Mouse (Mus musculus) embryonic facial prominence, embryonic 15.5 days (tissue): Measurements from ENCODE around the gene Aldh3b3. TPM values are rescaled to one million over a fixed set of nuclear protein-coding genes. Genes with fewer than 3 reads are reported as not detected.

Experiments
- ATAC-seq: fragments of 200-750 bp; cut with Nextera tagmentation; 2 replicates; pipeline ENCODE4 v1.8.0; 2017; ENCODE audit warnings: low read depth, moderate TSS enrichment; ENCODE audit not compliant: insufficient number of reproducible peaks, low FRiP score, low TSS enrichment
- H3K27ac ChIP-seq: fragments of 300-500 bp; sonication (generic); replicated peaks from 2 replicates; pipeline ENCODE4 v1.5.1; 2015; ENCODE audit warnings: mild to moderate bottlenecking, inconsistent platforms
- H3K27me3 ChIP-seq: fragments of 300-500 bp; sonication (generic); 2 replicates; pipeline ENCODE4 v1.6.1; 2015; ENCODE audit warnings: inconsistent platforms
- H3K36me3 ChIP-seq: fragments of 300-500 bp; sonication (generic); 2 replicates; pipeline ENCODE4 v1.6.1; 2015; ENCODE audit warnings: mild to moderate bottlenecking, inconsistent platforms
- H3K4me1 ChIP-seq: fragments of 300-500 bp; sonication (generic); 2 replicates; pipeline ENCODE4 v1.6.1; 2015; ENCODE audit warnings: inconsistent platforms
- H3K4me2 ChIP-seq: fragments of 300-500 bp; sonication (generic); replicated peaks from 2 replicates; pipeline ENCODE4 v1.6.1; 2015; ENCODE audit warnings: mild to moderate bottlenecking, inconsistent platforms
- H3K4me3 ChIP-seq: fragments of 300-500 bp; sonication (generic); replicated peaks from 2 replicates; pipeline ENCODE4 v1.5.1; 2015; ENCODE audit warnings: mild to moderate bottlenecking, inconsistent platforms
- H3K9ac ChIP-seq: fragments of 300-500 bp; sonication (generic); 2 replicates; pipeline ENCODE4 v1.6.1; 2015; ENCODE audit warnings: inconsistent platforms
- H3K9me3 ChIP-seq: fragments of 300-500 bp; sonication (generic); replicated peaks from 2 replicates; pipeline ENCODE4 v1.6.1; 2016; ENCODE audit warnings: inconsistent platforms
- WGBS: fragments of 180-500 bp; shearing (Covaris S2); methylation state at CpG from one replicate; pipeline ENCODE4 v1.1.7; 2015; 5-methylcytosine and 5-hydroxymethylcytosine counted together
- polyA plus RNA-seq: library from polyadenylated mRNA; unstranded; fragments of >200 nt; fragmentation: Nextera tagmentation; extraction: Ambion mirVana; gene quantifications from 2 replicates; pipeline ENCODE4 v1.2.1, GENCODE M21; 2015

The Aldh3b3 gene
- polyA plus RNA-seq, 1 experiment from 2014 or later = 3.2 TPM

GRCm38 (mm10) chr19:3925859-3926258, 32.6 kb upstream of the Aldh3b3 start:
- H3K27ac ChIP-seq = peak overlapping the region; percentile 8; the same call in 1 of the 2 replicates
- no peak for ATAC-seq
- WGBS = 50% methylated on average over 6 of the region's 6 CpGs

GRCm38 (mm10) chr19:3926279-3926678, 32.2 kb upstream of the Aldh3b3 start:
- WGBS = 49% methylated on average over 3 of the region's 3 CpGs
- H3K4me3 ChIP-seq = no peak overlapping the region
- H3K9ac ChIP-seq = no peak overlapping the region
- H3K4me2 ChIP-seq = no peak overlapping the region
- H3K36me3 ChIP-seq = no peaks in the 10 kb centered on the region
- H3K9me3 ChIP-seq = no peaks in the 10 kb centered on the region
- H3K27me3 ChIP-seq = no peaks in the 10 kb centered on the region
- peaks cover 37% of the 10 kb centered on the region for H3K4me1 ChIP-seq
- ATAC-seq = no peak
- H3K27ac ChIP-seq = peak overlapping the region; percentile 8; the same call in 1 of the 2 replicates

More at GRCm38 (mm10) chr19:3925859-3926258, 32.6 kb upstream of the Aldh3b3 start:
- Histone ChIP-seq H3K4me3 (no peak overlapping the region), H3K4me1 (peaks cover 34% of the 10 kb centered on the region), H3K9ac (no peak overlapping the region), H3K27me3 (no peaks in the 10 kb centered on the region), H3K9me3 (no peaks in the 10 kb centered on the region), H3K36me3 (no peaks in the 10 kb centered on the region), H3K4me2 (no peak overlapping the region)

GRCm38 (mm10) chr19:3926685-3927084, 31.8 kb upstream of the Aldh3b3 start:
- Histone ChIP-seq H3K4me2 (no peak overlapping the region), H3K27ac (peak overlapping the region; percentile 8; the same call in 1 of the 2 replicates)
- 58% methylated on average over 6 of the region's 6 CpGs for WGBS

GRCm38 (mm10) chr19:3927989-3928388, 30.5 kb upstream of the Aldh3b3 start:
- no peak for ATAC-seq
- Histone ChIP-seq H3K4me3 (no peak overlapping the region), H3K9ac (no peak overlapping the region), H3K9me3 (no peaks in the 10 kb centered on the region), H3K4me2 (no peak overlapping the region), H3K27me3 (no peaks in the 10 kb centered on the region), H3K36me3 (no peaks in the 10 kb centered on the region), H3K4me1 (peaks cover 37% of the 10 kb centered on the region), H3K27ac (no peak overlapping the region)
- WGBS = 79% methylated on average over 4 of the region's 4 CpGs

More at GRCm38 (mm10) chr19:3926685-3927084, 31.8 kb upstream of the Aldh3b3 start:
- Histone ChIP-seq H3K4me3 (no peak overlapping the region), H3K27me3 (no peaks in the 10 kb centered on the region), H3K36me3 (no peaks in the 10 kb centered on the region), H3K4me1 (peaks cover 37% of the 10 kb centered on the region), H3K9ac (no peak overlapping the region), H3K9me3 (no peaks in the 10 kb centered on the region)
- no peak for ATAC-seq

- 76% methylated on average over 4 of the region's 4 CpGs for WGBS
- Histone ChIP-seq H3K27me3 (no peaks in the 10 kb centered on the region), H3K4me2 (no peak overlapping the region), H3K9ac (no peak overlapping the region), H3K4me1 (peaks cover 37% of the 10 kb centered on the region), H3K36me3 (no peaks in the 10 kb centered on the region), H3K4me3 (no peak overlapping the region), H3K27ac (peak overlapping the region; percentile 85), H3K9me3 (no peaks in the 10 kb centered on the region)
- no peak for ATAC-seq
Measured at GRCm38 (mm10) chr19:3928779-3929178, 29.7 kb upstream of the Aldh3b3 start.

- ATAC-seq = peak; percentile 44; the same call in 1 of the 2 replicates
Measured at GRCm38 (mm10) chr19:3929211-3929941, 29.1 kb upstream of the Aldh3b3 start, which contains the start of gene Aldh3b1. Gene Aldh3b1, minus strand, starts transcription at chr19:3929808.

GRCm38 (mm10) chr19:3930262-3931057, 28.0 kb upstream of the Aldh3b3 start:
- Histone ChIP-seq H3K4me1 (peaks cover 43% of the 10 kb centered on the region), H3K27ac (peak overlapping the region; percentile 85), H3K36me3 (no peaks in the 10 kb centered on the region), H3K9ac (no peak overlapping the region), H3K4me3 (no peak overlapping the region), H3K27me3 (no peaks in the 10 kb centered on the region), H3K9me3 (no peaks in the 10 kb centered on the region), H3K4me2 (no peak overlapping the region)
- WGBS = 54% methylated on average over 21 of the region's 21 CpGs
- no peak for ATAC-seq

More at GRCm38 (mm10) chr19:3929211-3929941, 29.1 kb upstream of the Aldh3b3 start, which contains the start of gene Aldh3b1:
- Histone ChIP-seq H3K27ac (peak within 1 kb of the TSS; percentile 85), H3K36me3 (no peaks in the 10 kb centered on the region), H3K4me1 (peaks cover 37% of the 10 kb centered on the region), H3K9me3 (no peaks in the 10 kb centered on the region), H3K9ac (no peak within 1 kb of the TSS), H3K4me3 (no peak within 1 kb of the TSS), H3K27me3 (no peaks in the 10 kb centered on the region), H3K4me2 (peak within 1 kb of the TSS; percentile 21; the same call in 1 of the 2 replicates)
- 28% methylated on average over 12 of the region's 12 CpGs for WGBS

- H3K9me3 ChIP-seq = no peaks in the 10 kb centered on the region
- H3K36me3 ChIP-seq = no peaks in the 10 kb centered on the region
- H3K27ac ChIP-seq = no peak overlapping the region
- peaks cover 42% of the 10 kb centered on the region for H3K4me1 ChIP-seq
- no peak overlapping the region for H3K4me3 ChIP-seq
- no peak overlapping the region for H3K4me2 ChIP-seq
- 88% methylated on average over 9 of the region's 9 CpGs for WGBS
- H3K27me3 ChIP-seq = no peaks in the 10 kb centered on the region
- H3K9ac ChIP-seq = no peak overlapping the region
- ATAC-seq = no peak
Measured at GRCm38 (mm10) chr19:3931716-3932115, 26.7 kb upstream of the Aldh3b3 start.

GRCm38 (mm10) chr19:3935032-3935895, 23.2 kb upstream of the Aldh3b3 start, which contains the start of gene Unc93b1:
Gene Unc93b1, plus strand, starts transcription at chr19:3935186.
- peak within 1 kb of the TSS; percentile 51 for H3K4me3 ChIP-seq
- peaks cover 25% of the 10 kb centered on the region for H3K4me1 ChIP-seq
- peak within 1 kb of the TSS; percentile 34; the same call in 1 of the 2 replicates for H3K27ac ChIP-seq
- H3K27me3 ChIP-seq = no peaks in the 10 kb centered on the region
- H3K4me2 ChIP-seq = peak within 1 kb of the TSS; percentile 90
- WGBS = 6% methylated on average over 42 of the region's 42 CpGs
- peak within 1 kb of the TSS; percentile 29 for H3K9ac ChIP-seq
- no peaks in the 10 kb centered on the region for H3K9me3 ChIP-seq
- no peaks in the 10 kb centered on the region for H3K36me3 ChIP-seq
- peak; percentile 87 for ATAC-seq

DNA sequence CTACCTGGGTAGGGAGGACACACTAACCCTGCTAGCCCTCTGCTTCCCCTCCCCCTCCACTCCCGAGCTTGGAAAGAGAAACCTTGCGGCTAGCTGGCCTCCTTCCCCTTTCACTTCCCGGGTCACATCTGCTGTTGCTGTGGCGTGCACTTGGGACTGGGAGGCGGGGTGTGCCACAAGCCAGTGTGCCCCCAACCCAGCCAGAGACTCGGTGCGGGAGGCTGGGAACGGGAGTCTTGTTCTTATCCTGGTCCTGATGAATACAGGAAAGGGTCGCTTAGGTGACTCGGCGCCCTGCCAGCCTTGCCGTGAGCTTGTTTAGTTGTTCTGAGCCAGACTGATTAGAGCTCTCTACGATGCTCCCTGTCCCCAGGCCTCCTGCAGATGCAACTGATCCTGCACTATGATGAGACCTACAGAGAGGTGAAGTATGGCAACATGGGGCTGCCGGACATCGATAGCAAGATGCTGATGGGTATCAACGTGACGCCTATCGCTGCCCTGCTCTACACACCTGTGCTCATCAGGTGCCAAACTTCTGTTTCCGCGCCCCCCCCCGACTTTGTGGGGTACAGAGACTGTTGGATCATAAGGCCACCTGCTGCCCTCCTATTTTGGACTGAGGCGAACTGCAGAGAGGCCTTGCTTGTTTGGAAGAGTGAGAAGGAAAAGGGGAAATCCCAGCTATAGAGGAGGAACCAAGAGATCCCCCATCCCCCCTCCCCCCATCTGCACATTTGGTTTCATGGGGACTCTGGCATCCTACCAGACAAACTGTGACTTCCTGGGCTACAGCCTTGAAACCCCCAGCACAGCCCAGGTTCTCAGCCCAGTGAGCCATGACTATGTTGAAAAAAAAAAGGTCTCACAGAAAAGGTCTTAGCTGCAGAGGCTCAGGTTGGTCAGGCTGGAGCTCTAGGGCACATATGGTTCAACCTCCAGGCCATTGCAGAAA, 22.3 kb upstream of the Aldh3b3 start:
- peak overlapping the region; percentile 29 for H3K9ac ChIP-seq
- H3K27me3 ChIP-seq = no peaks in the 10 kb centered on the region
- peaks cover 15% of the 10 kb centered on the region for H3K4me1 ChIP-seq
- ATAC-seq = no peak
- WGBS = 9% methylated on average over 22 of the region's 22 CpGs
- H3K4me2 ChIP-seq = peak overlapping the region; percentile 90
- H3K36me3 ChIP-seq = no peaks in the 10 kb centered on the region
- H3K9me3 ChIP-seq = no peaks in the 10 kb centered on the region
- H3K4me3 ChIP-seq = peak overlapping the region; percentile 51
- 0 out of 2 replicates have a peak overlapping the region, but pooled peaks have one; percentile 34 for H3K27ac ChIP-seq
